Mouse (Mus musculus) urinary bladder, postnatal 14 days (tissue): ENCODE measurements around the gene Kcnj3.

Source experiments
- DNase-seq: peaks from one replicate; pipeline ENCODE4 v3.0.0; 2021; ENCODE audit warnings: low spot score

Gene Kcnj3

GRCm38 (mm10) chr2:55517297-55517696 is 81.5 kb downstream of the Kcnj3 start:
- DNase-seq: no peak

DNA sequence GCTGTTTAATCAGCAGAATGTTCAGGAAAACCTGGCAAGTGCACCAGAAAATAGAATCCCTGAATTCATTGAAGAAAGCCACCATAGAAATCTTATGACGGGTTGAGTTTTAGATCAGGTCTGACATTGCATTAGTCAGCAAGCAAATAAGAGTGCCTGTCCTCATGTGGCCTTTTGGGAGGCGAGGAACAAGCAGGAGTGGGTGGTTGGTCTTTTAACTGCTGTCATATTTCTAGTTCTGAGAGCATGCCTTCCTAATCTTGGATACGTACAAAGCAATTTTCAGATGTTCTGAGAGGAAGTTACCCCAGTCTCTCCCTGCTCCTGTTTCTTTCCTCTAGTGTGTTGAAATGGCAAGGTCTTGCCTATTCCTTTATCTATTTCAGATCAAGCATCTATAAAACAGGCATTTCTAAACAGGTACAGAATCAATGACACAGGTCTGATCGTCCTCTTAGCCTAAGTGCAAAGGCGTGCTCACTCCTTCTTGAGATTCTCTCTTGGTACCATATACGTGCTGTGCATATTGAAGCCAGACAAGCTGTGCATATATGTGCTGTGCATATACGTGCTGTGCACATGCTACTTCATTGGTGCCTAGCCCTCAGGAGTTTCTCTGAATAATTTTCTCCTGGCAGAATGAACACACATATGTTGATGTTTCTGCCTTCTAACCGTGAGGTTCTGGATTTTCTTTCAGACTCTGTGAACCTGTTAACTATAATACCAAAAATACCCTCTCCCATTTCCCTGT is 97.1 kb downstream of the Kcnj3 start:
- DNase-seq: no peak

- DNase-seq: no peak
These were observed 99.2 kb downstream of the Kcnj3 start for GRCm38 (mm10) chr2:55534946-55535345.

GRCm38 (mm10) chr2:55535482-55535881 is 99.7 kb downstream of the Kcnj3 start:
- DNase-seq: no peak

- no peak for DNase-seq
These were observed 111.8 kb downstream of the Kcnj3 start for GRCm38 (mm10) chr2:55547612-55548011.

DNA sequence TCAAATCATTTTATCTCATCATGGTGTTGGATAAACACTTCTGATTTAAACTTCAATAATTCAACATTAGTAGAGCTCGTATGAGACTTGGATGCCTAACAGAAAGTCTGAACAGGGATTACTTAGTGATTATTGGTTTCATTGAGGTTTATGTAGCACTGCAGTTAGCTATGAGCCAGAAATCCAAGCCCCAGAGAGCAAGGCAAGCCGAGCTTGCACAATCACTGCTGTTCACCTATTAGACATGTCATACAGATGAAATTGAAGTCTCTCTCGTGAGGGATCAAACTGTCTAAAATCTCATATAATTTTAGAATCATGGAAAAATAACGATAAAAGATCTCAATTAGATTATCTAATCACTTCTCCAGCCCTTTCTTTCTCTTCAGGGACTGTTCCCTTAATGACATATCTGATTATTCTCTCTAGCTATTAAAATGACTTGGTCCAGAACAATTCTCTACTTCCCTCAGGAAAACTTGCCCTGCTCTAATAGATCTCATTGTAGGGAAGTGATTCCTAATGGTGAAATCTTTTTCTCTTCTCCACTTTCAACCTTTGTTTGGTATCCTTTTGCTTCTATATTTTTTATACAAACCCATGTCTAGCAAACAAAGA is 122.7 kb downstream of the Kcnj3 start:
- DNase-seq: no peak

DNA sequence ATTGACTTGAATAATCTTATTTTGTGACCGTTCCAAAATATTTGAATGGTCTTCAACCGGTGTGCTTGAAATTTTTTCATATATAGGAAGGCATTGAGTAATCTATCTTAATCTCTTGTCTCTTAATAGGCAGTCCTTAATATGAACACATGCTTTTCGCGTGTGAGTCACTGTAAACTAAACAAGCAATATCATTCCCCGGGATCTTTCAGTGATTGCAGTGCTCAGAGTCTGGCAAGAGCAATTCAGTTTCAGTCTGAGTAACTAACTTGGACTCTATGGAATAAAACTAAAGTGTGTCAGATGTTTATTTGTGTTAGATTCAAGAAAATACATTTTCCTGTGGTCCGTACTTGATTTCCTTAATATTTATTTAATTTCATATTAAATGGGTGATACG is 133.5 kb downstream of the Kcnj3 start:
- DNase-seq: no peak

GRCm38 (mm10) chr2:55571425-55571824 is 135.7 kb downstream of the Kcnj3 start:
- DNase-seq: no peak

DNA sequence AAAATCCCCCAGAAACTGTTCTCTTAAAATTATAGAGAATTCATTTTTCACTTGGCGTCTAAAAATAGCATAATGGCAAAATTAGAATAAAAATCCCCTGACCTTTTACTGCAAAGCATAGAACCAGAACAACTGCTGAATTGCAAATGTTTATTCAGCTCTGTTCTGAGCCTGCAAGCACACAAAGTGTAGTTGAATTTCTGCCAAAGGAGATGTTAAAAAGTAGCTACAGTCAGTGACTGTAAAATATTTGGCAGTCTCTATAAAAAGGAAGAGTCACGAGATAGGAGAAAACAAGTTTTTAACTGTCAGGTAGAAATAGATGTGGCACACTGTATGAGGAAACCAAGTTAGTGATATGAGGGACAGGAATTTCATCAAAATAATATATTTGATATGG is 144.5 kb downstream of the Kcnj3 start:
- no peak for DNase-seq

GRCm38 (mm10) chr2:55591226-55591988 is 155.6 kb downstream of the Kcnj3 start:
- no peak for DNase-seq
